Mouse (Mus musculus) frontal cortex, postnatal 10 days (tissue): ENCODE results near the gene Suox.
A peak's percentile ranks its signal among the peaks of the same experiment; 100 is the strongest.
"Not testable (repeated sequence)": the region's sequence is repeated elsewhere in the genome, so short reads cannot be mapped to it uniquely, and the experiment has no call there.

ENCODE experiments used
- DNase-seq, 2 experiments: peaks; one replicate each; pipeline ENCODE4 v3.0.0; 2022; ENCODE audit warnings: low spot score in 2 of 2, mixed read lengths in 1 of 2

Gene Suox

DNA sequence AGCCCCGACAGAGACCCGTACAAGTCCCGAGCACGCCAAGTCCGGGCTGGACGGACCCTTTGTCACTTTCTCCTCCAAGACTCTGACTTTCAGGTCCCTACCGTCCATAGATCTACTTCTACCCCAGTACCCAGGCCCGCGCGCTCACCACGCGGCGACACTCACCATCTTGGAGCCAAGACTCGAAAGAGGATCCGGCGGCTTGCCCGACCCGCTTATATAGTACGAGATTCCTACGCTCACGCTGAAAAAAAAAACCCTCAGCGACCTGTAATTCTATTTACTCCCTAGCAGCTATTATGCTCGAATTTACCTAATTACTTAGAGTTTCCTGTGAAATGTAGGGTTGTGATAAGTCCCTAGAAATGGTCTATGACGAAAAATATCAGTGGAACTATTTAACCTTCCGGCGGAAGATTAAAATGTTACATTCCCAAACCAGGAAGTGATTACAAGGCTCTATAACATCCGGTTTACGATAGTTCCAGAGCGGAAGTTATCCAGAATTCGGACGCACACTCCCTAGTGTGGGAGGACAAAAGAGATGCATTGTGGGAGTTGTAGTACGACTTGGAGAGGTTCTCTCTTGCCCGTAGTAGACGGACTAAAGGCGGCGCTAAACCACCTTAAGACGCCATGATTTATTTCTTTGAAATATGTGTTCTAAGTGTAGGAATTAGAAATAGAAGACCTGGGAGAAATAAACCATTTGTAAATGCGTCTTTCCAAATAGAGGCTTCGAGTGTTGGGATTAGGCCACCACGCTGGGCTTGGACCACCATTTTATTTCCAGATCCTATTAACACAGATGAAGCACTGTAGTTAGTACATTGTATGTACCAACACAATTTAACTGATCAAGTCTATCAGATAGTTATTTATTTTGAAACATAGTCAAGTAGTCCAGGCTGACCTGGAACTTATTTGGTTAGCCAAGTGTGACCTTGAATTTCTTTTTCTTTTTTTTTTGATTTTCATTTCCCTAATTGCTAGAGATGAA lies 47.3 kb downstream of the Suox start, which contains the start of gene Rps26:
Gene Rps26 (minus strand): TSS at position 437 of the 1,000 bp plus-strand sequence.
- DNase-seq: peak; percentile 83 to 92

DNA sequence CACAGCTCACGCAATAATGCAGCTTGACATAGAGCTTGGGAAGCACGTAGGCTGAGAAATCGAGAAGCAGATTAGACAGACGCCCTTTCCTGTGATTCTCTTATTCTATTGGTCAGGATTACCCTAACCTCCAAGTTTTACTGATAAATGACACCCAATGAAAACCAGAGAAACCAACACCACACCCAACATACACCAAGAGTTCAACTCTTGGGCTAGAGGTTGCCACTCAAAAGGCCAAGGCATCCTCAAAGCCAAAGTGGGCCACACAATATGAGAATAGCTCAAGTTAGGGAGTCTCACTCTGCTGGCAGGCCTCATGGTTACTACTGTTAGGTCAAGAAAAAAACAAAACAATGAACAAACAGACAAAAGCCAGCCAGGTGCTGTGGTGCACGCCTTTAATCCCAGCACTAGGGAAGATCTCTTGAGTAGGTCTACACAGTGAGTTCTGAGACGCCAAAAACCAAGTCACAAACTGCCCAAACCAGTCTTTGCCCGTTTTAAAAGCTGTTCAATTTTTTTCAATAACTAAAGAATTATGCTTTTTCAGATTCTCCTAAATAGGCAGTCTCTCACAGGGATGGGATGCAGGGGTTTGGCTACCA lies 48.5 kb downstream of the Suox start:
- no peak for DNase-seq

DNA sequence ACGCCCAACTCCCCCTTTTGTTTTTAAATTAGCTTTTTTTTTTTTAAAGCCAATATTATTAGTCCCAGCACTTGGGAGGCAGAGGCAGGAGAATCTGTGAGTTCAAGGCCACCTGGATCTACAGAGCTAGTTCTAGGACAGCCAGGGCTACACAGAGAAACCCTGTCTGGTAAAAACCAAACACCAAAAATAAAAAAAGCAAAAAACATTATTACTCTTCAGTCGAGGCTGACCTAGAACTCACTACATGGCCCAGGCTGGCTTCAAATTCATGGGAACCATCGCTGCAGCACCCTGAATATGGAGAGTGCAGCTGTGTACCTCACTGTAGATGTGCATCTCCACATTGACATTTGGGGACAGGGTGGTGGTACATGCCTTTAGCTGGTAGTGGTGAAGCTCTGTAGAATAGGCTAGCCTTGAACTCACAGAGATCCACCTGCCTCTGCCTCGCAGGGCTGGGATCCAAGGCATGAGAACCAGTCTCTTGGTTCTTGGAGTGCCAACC lies 50.7 kb downstream of the Suox start:
- DNase-seq: not testable (repeated sequence)

DNA sequence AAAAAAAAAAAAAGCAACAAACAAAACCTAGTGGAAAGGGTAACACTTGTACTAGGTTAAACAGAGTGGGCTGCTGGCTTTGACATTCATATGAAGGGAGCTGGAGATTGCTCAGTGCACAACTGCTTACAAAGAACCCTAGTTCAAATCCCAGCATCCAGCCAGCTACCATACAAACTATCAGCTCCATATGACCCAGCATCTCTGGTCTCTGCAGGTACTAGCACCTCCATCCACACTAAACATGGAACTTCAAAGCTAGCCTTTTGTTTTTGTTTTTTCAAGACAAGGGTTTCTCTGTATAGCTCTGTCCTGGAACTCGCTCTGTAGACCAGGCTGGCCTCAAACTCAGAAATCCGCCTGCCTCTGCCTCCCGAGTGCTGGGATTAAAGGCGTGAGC lies 51.2 kb downstream of the Suox start:
- DNase-seq: no peak

DNA sequence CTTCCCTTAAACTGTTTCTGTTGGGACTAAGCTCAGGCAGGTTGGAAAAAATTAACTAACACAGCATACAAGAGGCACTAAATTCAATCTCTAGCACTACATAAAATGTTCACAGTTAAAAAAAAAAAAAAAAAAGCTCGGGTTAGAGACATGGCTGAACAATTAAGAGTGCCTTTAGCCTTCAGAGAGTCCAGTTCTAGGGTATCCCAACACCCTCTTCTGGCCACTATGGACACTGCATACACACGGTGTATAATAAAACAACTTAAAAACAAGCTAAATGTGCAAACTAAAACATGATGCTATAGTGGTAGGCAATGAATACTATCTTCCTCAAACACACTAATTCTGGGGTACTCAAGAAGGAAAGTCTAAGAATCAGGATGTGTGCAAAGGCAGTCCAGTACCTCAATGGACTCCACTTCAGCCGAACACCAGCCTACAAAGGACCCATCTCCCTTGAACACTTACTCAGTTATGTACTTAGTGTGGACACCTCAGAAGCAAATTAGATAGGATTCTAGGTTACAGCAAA lies 51.8 kb downstream of the Suox start:
- no peak for DNase-seq

DNA sequence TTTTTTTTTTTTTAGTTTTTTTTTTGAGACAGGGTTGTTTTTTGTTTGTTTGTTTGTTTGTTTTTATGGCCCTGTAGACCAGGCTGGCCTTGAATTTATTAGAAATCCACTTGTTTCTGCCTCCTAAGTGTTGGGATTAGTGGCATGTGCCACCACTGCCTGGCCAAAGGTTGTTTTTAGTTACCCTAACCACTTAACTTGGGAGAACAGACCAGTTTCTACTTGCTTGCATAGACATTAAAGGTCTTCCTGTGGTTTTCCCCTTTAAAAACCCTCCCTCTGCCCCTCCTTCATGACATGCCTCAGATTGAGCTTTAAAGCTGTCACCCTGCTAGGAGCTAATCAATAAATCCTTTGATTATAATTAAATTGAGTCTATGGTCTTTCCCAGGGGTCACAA lies 53.6 kb downstream of the Suox start:
- DNase-seq: no peak
